Mouse (Mus musculus): ENCODE results near the gene Plod1.

GRCm38 (mm10) chr4:147947511-147947910 lies 10.9 kb upstream of the Plod1 start:
- no peak for TF ChIP-seq ZC3H11A (IDR thresholded peaks at IDR 0.05; ENCODE audit: borderline replicate concordance, low read depth, low read length)
- no peak for TF ChIP-seq HCFC1 (IDR thresholded peaks at IDR 0.05; ENCODE audit: borderline replicate concordance, insufficient read depth, low read length)
- no peak for TF ChIP-seq CHD2 (IDR thresholded peaks at IDR 0.05; ENCODE audit: low read depth, low read length)
- TF ChIP-seq ZNF384 (IDR thresholded peaks at IDR 0.05; ENCODE audit: low read depth, low read length): no peak
- no peak for TF ChIP-seq MAFK (IDR thresholded peaks at IDR 0.05; ENCODE audit: insufficient read depth, low read depth, low read length)
